Mouse (Mus musculus) ES-E14 (cell line): ENCODE measurements around the gene Stam. TPM values are rescaled to one million over a fixed set of nuclear protein-coding genes. Genes with fewer than 3 reads are reported as not detected.

Experiments
- DNase-seq: peaks from one replicate; pipeline ENCODE4 v3.0.0-alpha.2; 2013; ENCODE audit warnings: low read depth, low spot score
- H3K27ac ChIP-seq: 2 replicates; pipeline ENCODE4 v1.5.1; 2012; ENCODE audit warnings: low read depth, mild to moderate bottlenecking, low read length, moderate library complexity, mixed read lengths; ENCODE audit not compliant: poor library complexity, insufficient read depth, severe bottlenecking
- H3K36me3 ChIP-seq: 2 replicates; pipeline ENCODE4 v1.6.1; 2012; ENCODE audit warnings: mild to moderate bottlenecking, low read length, moderate library complexity, mixed read lengths; ENCODE audit not compliant: control insufficient read depth, poor library complexity, insufficient read depth, severe bottlenecking
- H3K4me1 ChIP-seq, 2 experiments: fragments of 150-350 bp in 1 of 2; sonication (generic) in 1 of 2; 2 replicates each; pipeline ENCODE4 v1.6.1; 2012; ENCODE audit warnings: low read length in 2 of 2, mild to moderate bottlenecking in 1 of 2, mixed read lengths in 1 of 2; ENCODE audit not compliant: control insufficient read depth in 2 of 2, insufficient read depth in 2 of 2, poor library complexity in 1 of 2
- H3K4me3 ChIP-seq, 2 experiments: fragments of 150-350 bp in 1 of 2; sonication (generic) in 1 of 2; 2 replicates each; pipeline ENCODE4 v1.5.1; 2012; ENCODE audit warnings: low read length in 2 of 2, low read depth in 1 of 2, mild to moderate bottlenecking in 1 of 2, mixed read lengths in 1 of 2; ENCODE audit not compliant: insufficient read depth in 1 of 2, poor library complexity in 1 of 2, severe bottlenecking in 1 of 2
- H3K9ac ChIP-seq: 2 replicates; pipeline ENCODE4 v1.6.1; 2012; ENCODE audit warnings: low read depth, mild to moderate bottlenecking, low read length, mixed read lengths; ENCODE audit not compliant: poor library complexity, insufficient read depth, severe bottlenecking
- H3K9me3 ChIP-seq: fragments of 150-350 bp; sonication (generic); 2 replicates; pipeline ENCODE4 v1.6.1; 2012; ENCODE audit warnings: low read depth, mild to moderate bottlenecking, low read length; ENCODE audit not compliant: control insufficient read depth, insufficient read depth
- CHD2 ChIP-seq: IDR thresholded peaks from 2 replicates; pipeline ENCODE4 v1.6.1; 2014; ENCODE audit warnings: mild to moderate bottlenecking, low read depth, low read length, inconsistent platforms
- HCFC1 ChIP-seq: IDR thresholded peaks from 2 replicates; pipeline ENCODE4 v1.6.1; 2012; ENCODE audit warnings: low read length, inconsistent platforms, borderline replicate concordance; ENCODE audit not compliant: insufficient read depth
- MAFK ChIP-seq: IDR thresholded peaks from 2 replicates; pipeline ENCODE4 v1.6.1; 2014; ENCODE audit warnings: mild to moderate bottlenecking, low read depth, low read length, inconsistent platforms; ENCODE audit not compliant: insufficient read depth
- ZC3H11A ChIP-seq: IDR thresholded peaks from 2 replicates; pipeline ENCODE4 v1.6.1; 2012; ENCODE audit warnings: low read depth, mild to moderate bottlenecking, inconsistent platforms, low read length, borderline replicate concordance
- ZNF384 ChIP-seq: IDR thresholded peaks from 2 replicates; pipeline ENCODE4 v1.6.1; 2012; ENCODE audit warnings: low read depth, low read length, inconsistent platforms
- in situ Hi-C, 2 experiments: fragments of 600-800 bp; cut with MboI; formaldehyde crosslinking; loops; one replicate each; pipeline ENCODE4 v1.15.1; 2025; ENCODE audit warnings: low sequenced_read_pairs in 2 of 2, inconsistent platforms in 1 of 2; ENCODE audit not compliant: unreplicated experiment in 2 of 2
- total RNA-seq: library from RNA; depleted of rRNA; stranded (reverse); fragments of 300-350 nt; gene quantifications from 2 replicates; pipeline ENCODE4 v1.2.3, GENCODE M21; 2012

The Stam gene
- total RNA-seq, 1 experiment = 40.5 TPM

GRCm38 (mm10) chr2:14102603-14103002 is 28.7 kb downstream of the Stam start:
- in situ Hi-C loops = no loop called here
- TF ChIP-seq ZNF384 = no peak
- no peak for TF ChIP-seq ZC3H11A
- TF ChIP-seq CHD2 = no peak
- no peak for TF ChIP-seq HCFC1
- TF ChIP-seq MAFK = no peak
- H3K4me1 ChIP-seq = no peaks in the 10 kb centered on the region; a peak in 1 of 4 replicates

GRCm38 (mm10) chr2:14103924-14104323 is 30.0 kb downstream of the Stam start:
- H3K27ac ChIP-seq = no peak overlapping the region
- H3K4me3 ChIP-seq = no peak overlapping the region
- H3K4me1 ChIP-seq = no peaks in the 10 kb centered on the region; a peak in 1 of 4 replicates
- H3K9me3 ChIP-seq = no peaks in the 10 kb centered on the region
- TF ChIP-seq ZNF384 (no peak), MAFK (no peak), CHD2 (no peak), HCFC1 (no peak), ZC3H11A (no peak)
- in situ Hi-C loops = no loop called here
- peak; percentile 41 for DNase-seq
- H3K9ac ChIP-seq = no peak overlapping the region
- H3K36me3 ChIP-seq = no peaks in the 10 kb centered on the region

More at GRCm38 (mm10) chr2:14102603-14103002, 28.7 kb downstream of the Stam start:
- no peaks in the 10 kb centered on the region for H3K9me3 ChIP-seq
- no peak overlapping the region for H3K27ac ChIP-seq
- no peak for DNase-seq
- no peak overlapping the region for H3K9ac ChIP-seq
- no peak overlapping the region for H3K4me3 ChIP-seq
- H3K36me3 ChIP-seq = no peaks in the 10 kb centered on the region

GRCm38 (mm10) chr2:14107673-14108072 is 33.8 kb downstream of the Stam start:
- TF ChIP-seq CHD2 (no peak), ZNF384 (no peak), HCFC1 (no peak), ZC3H11A (no peak), MAFK (no peak)

GRCm38 (mm10) chr2:14126387-14126786 is 52.5 kb downstream of the Stam start:
- no peak for DNase-seq
- peaks cover 12% of the 10 kb centered on the region for H3K36me3 ChIP-seq
- in situ Hi-C loops = no loop called here
- no peaks in the 10 kb centered on the region for H3K9me3 ChIP-seq
- no peak overlapping the region for H3K27ac ChIP-seq
- no peaks in the 10 kb centered on the region for H3K4me1 ChIP-seq
- TF ChIP-seq ZNF384 = no peak
- no peak for TF ChIP-seq MAFK
- TF ChIP-seq ZC3H11A = no peak
- no peak for TF ChIP-seq CHD2
- H3K9ac ChIP-seq = no peak overlapping the region
- H3K4me3 ChIP-seq = no peak overlapping the region

More at GRCm38 (mm10) chr2:14107673-14108072, 33.8 kb downstream of the Stam start:
- Histone ChIP-seq H3K9ac (no peak overlapping the region), H3K36me3 (no peaks in the 10 kb centered on the region), H3K4me3 (no peak overlapping the region), H3K27ac (no peak overlapping the region), H3K9me3 (no peaks in the 10 kb centered on the region), H3K4me1 (no peaks in the 10 kb centered on the region; a peak in 1 of 4 replicates)
- no peak for DNase-seq
- in situ Hi-C loops = no loop called here

GRCm38 (mm10) chr2:14127629-14128028 is 53.7 kb downstream of the Stam start:
- Histone ChIP-seq H3K27ac (no peak overlapping the region), H3K36me3 (peaks cover 12% of the 10 kb centered on the region), H3K9me3 (no peaks in the 10 kb centered on the region), H3K9ac (no peak overlapping the region), H3K4me1 (no peaks in the 10 kb centered on the region), H3K4me3 (no peak overlapping the region)
- DNase-seq = no peak
- in situ Hi-C loops = no loop called here
- TF ChIP-seq ZC3H11A (no peak), MAFK (no peak), ZNF384 (no peak), HCFC1 (no peak), CHD2 (no peak)
